In genomic region chr7:81198538-81198937, GRCm38 (mm10) we compare ENCODE assay signal across 8 mouse cellular contexts. TPM values are rescaled to one million over a fixed set of nuclear protein-coding genes. Genes with fewer than 3 reads are reported as not detected.
DNase-seq lines count a peak whose midpoint lies in the region; ATAC-seq and TF ChIP-seq lines count a peak whose summit lies in the region.

No protein-coding gene starts in this region.

- no peaks in the 10 kb centered on the region for H3K27me3 ChIP-seq in limb, embryonic 15.5 days

- DNase-seq in adrenal gland, adult (ENCODE audit: inconsistent age in 2 of 2, low spot score in 1 of 2) = peak; percentile 58 to 81
- no peak for DNase-seq in adrenal gland, adult 18-20 months (ENCODE audit: low spot score in 2 of 2)
- DNase-seq in left cerebral cortex, postnatal 4 days = peak; percentile 8
- DNase-seq in left cerebral cortex, adult 11 months (ENCODE audit: low spot score) = no peak
- peak; percentile 18 for DNase-seq in brain, embryonic 14.5 days (ENCODE audit: low read depth)
- no peak for DNase-seq in thymus, postnatal 14 days
- no peak for DNase-seq in cerebellum, adult 9-11 months

- no peak overlapping the region for H3K9ac ChIP-seq in limb, embryonic 15.5 days

- no peaks in the 10 kb centered on the region for H3K36me3 ChIP-seq in limb, embryonic 15.5 days

- ATAC-seq in limb, embryonic 15.5 days (ENCODE audit: insufficient number of reproducible peaks, low FRiP score, low TSS enrichment, low read depth) = peak; percentile 81; the same call in 1 of the 2 replicates

- H3K4me3 ChIP-seq in limb, embryonic 15.5 days = no peak overlapping the region

- WGBS in limb, embryonic 15.5 days = 17% methylated on average over 4 of the region's 4 CpGs

- no peak overlapping the region for H3K4me2 ChIP-seq in limb, embryonic 15.5 days

- H3K4me1 ChIP-seq in limb, embryonic 15.5 days = peaks cover 18% of the 10 kb centered on the region

- no peak for TF ChIP-seq CTCF in brain, embryonic 14.5 days (IDR thresholded peaks at IDR 0.05; ENCODE audit: borderline replicate concordance, extremely low read depth, insufficient read depth, insufficient read length)

- no peak for TF ChIP-seq POLR2A in brain, embryonic 14.5 days (IDR thresholded peaks at IDR 0.05; ENCODE audit: borderline replicate concordance, extremely low read depth, insufficient read depth, insufficient read length, poor library complexity, severe bottlenecking)

- no peaks in the 10 kb centered on the region for H3K9me3 ChIP-seq in limb, embryonic 15.5 days

- intact Hi-C loops in left cerebral cortex, postnatal 4 days (cut with DNase I) = no loop called here

- H3K27ac ChIP-seq in limb, embryonic 15.5 days = 0 out of 2 replicates have a peak overlapping the region, but pooled peaks have one; percentile 5

RNA-seq across cellular contexts. Expression of gene Pde8a, which starts 14.9 kb away (rescaled TPM):
- 10 to 100 TPM; 30.2 to 40.6 TPM for total RNA-seq in adrenal gland, adult 18-20 months (2021)
- 1 to 10 TPM; 2.4 to 4.5 TPM for total RNA-seq in left cerebral cortex, postnatal 4 days (2021)
- 3.1 and 4.6 TPM in 2 replicates for polyA plus RNA-seq in brain, embryonic 14.5 days (2012; rRNA removed)
- polyA plus RNA-seq in limb, embryonic 15.5 days (2015; fragmentation: Nextera tagmentation; extraction: Ambion mirVana) = 4.7 and 5.1 TPM in 2 replicates

Comparison
In these comparisons a context has a peak if more than half of its experiments do, and no peak if none do; other contexts are left out.
1. DNase-seq: peak in adrenal gland, adult (2 of 2), left cerebral cortex, postnatal 4 days (single experiment) and brain, embryonic 14.5 days (single experiment); none in adrenal gland, adult 18-20 months (0 of 2), left cerebral cortex, adult 11 months (single experiment), thymus, postnatal 14 days (single experiment) and cerebellum, adult 9-11 months (single experiment).
2. RNA of gene Pde8a, which starts 14.9 kb away (total RNA-seq): 30.2 to 40.6 TPM in adrenal gland, adult 18-20 months; 2.4 to 4.5 TPM in left cerebral cortex, postnatal 4 days; every median in the first group is over 4 times any median in the second.